Mouse (Mus musculus): ENCODE data around the gene Cstad. TPM values are rescaled to one million over a fixed set of nuclear protein-coding genes. Genes with fewer than 3 reads are reported as not detected.

The Cstad gene
- polyA plus RNA-seq, 1 experiment from 2014 or later, result 1.6 TPM

GRCm38 (mm10) chr2:30651831-30652230, 57.0 kb downstream of the Cstad start:
- WGBS, result 92% methylated on average over 1 of the region's 1 CpGs
- H3K27me3 ChIP-seq (ENCODE audit: control insufficient read depth, insufficient read depth, low read length), result no peaks in the 10 kb centered on the region
- no peaks in the 10 kb centered on the region for H3K36me3 ChIP-seq (replicated peaks; ENCODE audit: control insufficient read depth, insufficient read depth)
- peak overlapping the region; percentile 95 for H3K27ac ChIP-seq
- H3K4me1 ChIP-seq (replicated peaks; ENCODE audit: control insufficient read depth, insufficient read depth, low read length), result peaks cover 49% of the 10 kb centered on the region
- H3K4me3 ChIP-seq (replicated peaks; ENCODE audit: low read length), result no peak overlapping the region
- H3K9ac ChIP-seq, result no peak overlapping the region
- ATAC-seq (ENCODE audit: low FRiP score), result no peak
- DNase-seq (ENCODE audit: low spot score), result no peak
- no peaks in the 10 kb centered on the region for H3K9me3 ChIP-seq (ENCODE audit: control insufficient read depth, low read length)
- H3K4me2 ChIP-seq (replicated peaks), result no peak overlapping the region

- Histone ChIP-seq H3K9me3 (ENCODE audit: control insufficient read depth, low read length) (no peaks in the 10 kb centered on the region), H3K4me3 (replicated peaks; ENCODE audit: low read length) (no peak overlapping the region), H3K27ac (peak overlapping the region; percentile 95), H3K4me2 (replicated peaks) (0 out of 2 replicates have a peak overlapping the region, but pooled peaks have one; percentile 11), H3K27me3 (ENCODE audit: control insufficient read depth, insufficient read depth, low read length) (no peaks in the 10 kb centered on the region), H3K36me3 (replicated peaks; ENCODE audit: control insufficient read depth, insufficient read depth) (no peaks in the 10 kb centered on the region), H3K9ac (peak overlapping the region; percentile 50), H3K4me1 (replicated peaks; ENCODE audit: control insufficient read depth, insufficient read depth, low read length) (peaks cover 49% of the 10 kb centered on the region)
- WGBS, result 1% methylated on average over 13 of the region's 13 CpGs
- ATAC-seq (ENCODE audit: low FRiP score) (peak; percentile 44; the same call in 1 of the 2 replicates), DNase-seq (ENCODE audit: low spot score) (no peak)
These were observed 57.8 kb downstream of the Cstad start for GRCm38 (mm10) chr2:30652581-30653037.

- DNase-seq (ENCODE audit: low spot score), result no peak
- 51% methylated on average over 4 of the region's 4 CpGs for WGBS
- no peaks in the 10 kb centered on the region for H3K36me3 ChIP-seq (replicated peaks; ENCODE audit: control insufficient read depth, insufficient read depth)
- no peaks in the 10 kb centered on the region for H3K27me3 ChIP-seq (ENCODE audit: control insufficient read depth, insufficient read depth, low read length)
- peak overlapping the region; percentile 95 for H3K27ac ChIP-seq
- H3K4me1 ChIP-seq (replicated peaks; ENCODE audit: control insufficient read depth, insufficient read depth, low read length), result peaks cover 49% of the 10 kb centered on the region
- 0 out of 2 replicates have a peak overlapping the region, but pooled peaks have one; percentile 11 for H3K4me2 ChIP-seq (replicated peaks)
- H3K4me3 ChIP-seq (replicated peaks; ENCODE audit: low read length), result no peak overlapping the region
- ATAC-seq (ENCODE audit: low FRiP score), result no peak
- H3K9me3 ChIP-seq (ENCODE audit: control insufficient read depth, low read length), result no peaks in the 10 kb centered on the region
- peak overlapping the region; percentile 50 for H3K9ac ChIP-seq
These were observed 58.2 kb downstream of the Cstad start for GRCm38 (mm10) chr2:30653046-30653445.

GRCm38 (mm10) chr2:30654158-30654557, 59.3 kb downstream of the Cstad start:
- no peaks in the 10 kb centered on the region for H3K36me3 ChIP-seq (replicated peaks; ENCODE audit: control insufficient read depth, insufficient read depth)
- H3K4me2 ChIP-seq (replicated peaks), result no peak overlapping the region
- no peak overlapping the region; the same call in 1 of the 2 replicates for H3K9ac ChIP-seq
- no peak for ATAC-seq (ENCODE audit: low FRiP score)
- H3K4me1 ChIP-seq (replicated peaks; ENCODE audit: control insufficient read depth, insufficient read depth, low read length), result peaks cover 53% of the 10 kb centered on the region
- H3K27me3 ChIP-seq (ENCODE audit: control insufficient read depth, insufficient read depth, low read length), result no peaks in the 10 kb centered on the region
- peak overlapping the region; percentile 95 for H3K27ac ChIP-seq
- no peak overlapping the region for H3K4me3 ChIP-seq (replicated peaks; ENCODE audit: low read length)
- WGBS, result 24% methylated on average over 9 of the region's 9 CpGs
- no peaks in the 10 kb centered on the region for H3K9me3 ChIP-seq (ENCODE audit: control insufficient read depth, low read length)
- no peak for DNase-seq (ENCODE audit: low spot score)

- DNase-seq (ENCODE audit: low spot score), result no peak
These were observed 59.7 kb downstream of the Cstad start for GRCm38 (mm10) chr2:30654582-30654981.

GRCm38 (mm10) chr2:30655746-30656145, 60.9 kb downstream of the Cstad start:
- WGBS, result 89% methylated on average over 5 of the region's 5 CpGs
- Histone ChIP-seq H3K4me2 (replicated peaks) (no peak overlapping the region), H3K36me3 (replicated peaks; ENCODE audit: control insufficient read depth, insufficient read depth) (no peaks in the 10 kb centered on the region), H3K27ac (no peak overlapping the region), H3K27me3 (ENCODE audit: control insufficient read depth, insufficient read depth, low read length) (no peaks in the 10 kb centered on the region), H3K9ac (no peak overlapping the region), H3K4me3 (replicated peaks; ENCODE audit: low read length) (no peak overlapping the region), H3K9me3 (ENCODE audit: control insufficient read depth, low read length) (no peaks in the 10 kb centered on the region), H3K4me1 (replicated peaks; ENCODE audit: control insufficient read depth, insufficient read depth, low read length) (peaks cover 69% of the 10 kb centered on the region)
- DNase-seq (ENCODE audit: low spot score), result no peak
- no peak for ATAC-seq (ENCODE audit: low FRiP score)

More at GRCm38 (mm10) chr2:30654582-30654981, 59.7 kb downstream of the Cstad start:
- H3K36me3 ChIP-seq (replicated peaks; ENCODE audit: control insufficient read depth, insufficient read depth), result no peaks in the 10 kb centered on the region
- 57% methylated on average over 6 of the region's 6 CpGs for WGBS
- H3K27ac ChIP-seq, result peak overlapping the region; percentile 95
- H3K9me3 ChIP-seq (ENCODE audit: control insufficient read depth, low read length), result no peaks in the 10 kb centered on the region
- ATAC-seq (ENCODE audit: low FRiP score), result no peak
- peaks cover 58% of the 10 kb centered on the region for H3K4me1 ChIP-seq (replicated peaks; ENCODE audit: control insufficient read depth, insufficient read depth, low read length)
- H3K4me2 ChIP-seq (replicated peaks), result no peak overlapping the region
- no peak overlapping the region for H3K4me3 ChIP-seq (replicated peaks; ENCODE audit: low read length)
- H3K27me3 ChIP-seq (ENCODE audit: control insufficient read depth, insufficient read depth, low read length), result no peaks in the 10 kb centered on the region
- no peak overlapping the region; the same call in 1 of the 2 replicates for H3K9ac ChIP-seq

DNA sequence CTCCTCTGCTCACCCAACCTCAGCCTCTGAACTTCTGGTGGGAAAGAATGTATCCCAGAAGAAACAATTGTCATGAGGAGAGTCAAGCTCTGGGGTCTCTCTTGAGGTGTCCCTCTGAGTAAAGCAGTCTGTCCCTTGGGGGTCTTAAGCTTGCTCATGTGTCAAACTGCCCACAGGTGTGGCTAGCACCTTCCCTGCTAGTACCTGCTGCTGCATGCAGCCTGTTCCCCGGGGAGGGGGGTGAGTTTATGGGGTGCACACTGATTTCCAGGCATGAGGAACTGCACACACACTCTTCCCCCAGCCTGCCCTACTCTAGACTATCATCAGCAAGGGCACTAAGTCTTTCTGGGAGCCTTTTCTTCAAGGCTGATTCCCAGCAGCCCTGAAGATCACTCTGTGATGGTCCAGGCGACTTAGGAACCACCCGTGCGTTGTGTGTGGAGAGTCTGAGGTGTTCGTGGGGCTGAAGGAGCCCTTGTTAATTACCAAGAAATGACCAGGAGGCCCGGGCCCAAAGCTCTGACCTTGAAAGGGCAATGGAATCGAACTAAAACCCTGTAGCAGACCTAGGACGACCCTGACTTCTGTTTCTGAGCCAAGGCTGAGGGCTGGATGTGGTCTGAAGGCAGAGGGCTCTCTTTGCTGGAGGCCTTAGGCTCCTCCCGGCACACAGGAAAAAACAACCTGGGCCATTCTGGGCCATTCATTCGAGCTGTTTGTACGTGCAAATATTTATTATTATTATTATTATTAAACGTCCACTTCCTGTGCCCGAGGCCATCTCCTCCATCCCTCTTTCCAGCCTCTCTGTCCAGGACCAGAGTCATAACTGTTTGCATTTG, 62.1 kb downstream of the Cstad start:
- peak overlapping the region; percentile 57; the same call in 1 of the 2 replicates for H3K9ac ChIP-seq
- H3K4me1 ChIP-seq (replicated peaks; ENCODE audit: control insufficient read depth, insufficient read depth, low read length), result peaks cover 75% of the 10 kb centered on the region
- ATAC-seq (ENCODE audit: low FRiP score), result no peak
- DNase-seq (ENCODE audit: low spot score), result no peak
- H3K9me3 ChIP-seq (ENCODE audit: control insufficient read depth, low read length), result no peaks in the 10 kb centered on the region
- no peaks in the 10 kb centered on the region for H3K36me3 ChIP-seq (replicated peaks; ENCODE audit: control insufficient read depth, insufficient read depth)
- H3K4me3 ChIP-seq (replicated peaks; ENCODE audit: low read length), result no peak overlapping the region
- no peak overlapping the region for H3K4me2 ChIP-seq (replicated peaks)
- 47% methylated on average over 13 of the region's 13 CpGs for WGBS
- no peaks in the 10 kb centered on the region for H3K27me3 ChIP-seq (ENCODE audit: control insufficient read depth, insufficient read depth, low read length)
- peak overlapping the region; percentile 100 for H3K27ac ChIP-seq

GRCm38 (mm10) chr2:30657674-30658479, 63.0 kb downstream of the Cstad start:
- WGBS, result under 1% methylated on average over 42 of the region's 42 CpGs
- peak; percentile 51 for ATAC-seq (ENCODE audit: low FRiP score)
- Histone ChIP-seq H3K4me1 (replicated peaks; ENCODE audit: control insufficient read depth, insufficient read depth, low read length) (peaks cover 66% of the 10 kb centered on the region), H3K27ac (peak overlapping the region; percentile 100), H3K27me3 (ENCODE audit: control insufficient read depth, insufficient read depth, low read length) (no peaks in the 10 kb centered on the region), H3K9ac (peak overlapping the region; percentile 57), H3K36me3 (replicated peaks; ENCODE audit: control insufficient read depth, insufficient read depth) (no peaks in the 10 kb centered on the region), H3K4me3 (replicated peaks; ENCODE audit: low read length) (peak overlapping the region; percentile 20), H3K4me2 (replicated peaks) (peak overlapping the region; percentile 55), H3K9me3 (ENCODE audit: control insufficient read depth, low read length) (no peaks in the 10 kb centered on the region)
- DNase-seq (ENCODE audit: low spot score), result no peak

DNA sequence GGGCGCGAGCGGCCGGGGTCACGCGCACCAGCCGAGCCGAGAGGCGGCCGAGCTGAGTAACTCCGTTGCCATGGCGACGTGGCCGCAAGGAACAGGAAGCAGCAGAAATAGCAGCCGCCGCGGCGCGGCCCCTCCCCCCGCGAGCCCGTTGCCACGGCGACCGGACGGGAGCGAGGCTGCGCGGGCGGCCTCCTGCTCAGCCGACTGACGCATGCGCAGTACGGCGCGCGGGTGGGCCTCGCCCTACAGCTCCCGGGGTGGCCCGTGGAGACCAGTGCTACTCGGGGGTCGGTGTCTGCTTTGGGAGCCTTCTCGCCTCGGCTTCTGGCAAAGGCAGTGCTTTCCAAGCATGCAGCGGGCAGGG, 63.6 kb downstream of the Cstad start:
- Histone ChIP-seq H3K4me2 (replicated peaks) (peak overlapping the region; percentile 55), H3K36me3 (replicated peaks; ENCODE audit: control insufficient read depth, insufficient read depth) (no peaks in the 10 kb centered on the region), H3K27me3 (ENCODE audit: control insufficient read depth, insufficient read depth, low read length) (no peaks in the 10 kb centered on the region), H3K27ac (peak overlapping the region; percentile 100), H3K9me3 (ENCODE audit: control insufficient read depth, low read length) (no peaks in the 10 kb centered on the region), H3K4me1 (replicated peaks; ENCODE audit: control insufficient read depth, insufficient read depth, low read length) (peaks cover 62% of the 10 kb centered on the region), H3K4me3 (replicated peaks; ENCODE audit: low read length) (peak overlapping the region; percentile 20), H3K9ac (peak overlapping the region; percentile 69)
- peak; percentile 85 for ATAC-seq (ENCODE audit: low FRiP score)
- WGBS, result 0% methylated on average over 45 of the region's 45 CpGs
- DNase-seq (ENCODE audit: low spot score), result peak; percentile 98
